Mouse (Mus musculus) G1E (cell line): ENCODE measurements around the gene Hist2h2aa2. TPM values are rescaled to one million over a fixed set of nuclear protein-coding genes. Genes with fewer than 3 reads are reported as not detected.
"Not testable (repeated sequence)": the region's sequence is repeated elsewhere in the genome, so short reads cannot be mapped to it uniquely, and the experiment has no call there.

Experiments used
- ATAC-seq: 2 replicates; pipeline ENCODE4 v1.8.0; 2016; ENCODE audit warnings: mild to moderate bottlenecking; ENCODE audit not compliant: insufficient number of reproducible peaks, poor library complexity, low FRiP score, severe bottlenecking; ENCODE audit errors: extremely low read depth
- DNase-seq: peaks from one replicate; pipeline ENCODE4 v3.0.0; 2012; ENCODE audit warnings: low spot score
- H3K27me3 ChIP-seq: 2 replicates; pipeline ENCODE4 v1.6.1; 2012; ENCODE audit warnings: mild to moderate bottlenecking, low read length, inconsistent platforms; ENCODE audit not compliant: insufficient read depth
- H3K36me3 ChIP-seq: replicated peaks from 2 replicates; pipeline ENCODE3; 2012; ENCODE audit warnings: mild to moderate bottlenecking, inconsistent platforms
- H3K4me1 ChIP-seq: 2 replicates; pipeline ENCODE4 v1.6.1; 2012; ENCODE audit warnings: low read depth, low read length, inconsistent platforms, mixed read lengths; ENCODE audit not compliant: insufficient read depth
- H3K4me3 ChIP-seq: 2 replicates; pipeline ENCODE4 v1.5.1; 2012; ENCODE audit warnings: low read depth, mild to moderate bottlenecking, inconsistent platforms, low read length, moderate library complexity, mixed read lengths
- H3K9me3 ChIP-seq: replicated peaks from 2 replicates; pipeline ENCODE4 v1.6.1; 2012; ENCODE audit warnings: inconsistent platforms
- CTCF ChIP-seq: IDR thresholded peaks from 2 replicates; pipeline ENCODE4 v1.5.1; 2012; ENCODE audit warnings: low read depth, low read length, inconsistent platforms, mixed read lengths
- GATA1 ChIP-seq: IDR thresholded peaks from 2 replicates; pipeline ENCODE4 v1.6.1; 2012; ENCODE audit warnings: borderline replicate concordance, low read length, inconsistent platforms, mixed read lengths
- GATA2 ChIP-seq: IDR thresholded peaks from 2 replicates; pipeline ENCODE4 v1.6.1; 2012; ENCODE audit warnings: low read depth, low read length, inconsistent platforms, borderline replicate concordance
- POLR2AphosphoS5 ChIP-seq: IDR thresholded peaks from 2 replicates; pipeline ENCODE4 v1.6.1; 2012; ENCODE audit warnings: low read depth, low read length, inconsistent platforms; ENCODE audit not compliant: insufficient replicate concordance
- TAL1 ChIP-seq: conservative IDR thresholded peaks from 2 replicates; pipeline ENCODE4 v1.6.1; 2012; ENCODE audit warnings: low read depth, low read length, inconsistent platforms, mixed read lengths
- polyA plus RNA-seq: library from polyadenylated mRNA; stranded (reverse); fragments of >175 nt; gene quantifications from 2 replicates; pipeline ENCODE4 v1.2.3, GENCODE M21; 2012
- total RNA-seq, 2 experiments: library from RNA; stranded (forward) in 1 of 2; stranded (reverse) in 1 of 2; fragments of 200-1000 nt in 1 of 2; fragments of >200 nt in 1 of 2; fragmentation: Nextera tagmentation in 1 of 2; gene quantifications; 2 replicates each; pipeline ENCODE4 v1.2.3; 2014 to 2017

Gene Hist2h2aa2
- total and polyA plus RNA-seq, 3 experiments: 39.6 to 2,156 (median 1,341) TPM

DNA sequence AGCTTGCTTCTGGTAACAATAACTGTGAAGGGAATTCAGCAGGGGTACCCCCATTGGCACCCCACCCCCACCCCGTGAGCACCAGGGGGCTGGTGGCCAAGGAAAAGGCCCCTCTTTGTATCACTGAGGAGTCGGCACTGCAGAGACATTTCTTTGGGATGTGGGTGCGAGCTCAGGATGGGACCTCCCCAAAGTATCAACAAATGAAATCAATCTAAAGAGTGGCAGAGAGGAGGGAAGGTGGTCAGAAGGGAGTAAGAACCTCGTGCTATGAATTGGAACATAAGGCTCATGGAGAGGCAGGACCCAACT is 8.9 kb upstream of the Hist2h2aa2 start:
- DNase-seq: no peak
- TF ChIP-seq GATA1 (no peak), CTCF (no peak), POLR2AphosphoS5 (no peak), GATA2 (no peak), TAL1 (no peak)
- H3K4me3 ChIP-seq: no peak overlapping the region

DNA sequence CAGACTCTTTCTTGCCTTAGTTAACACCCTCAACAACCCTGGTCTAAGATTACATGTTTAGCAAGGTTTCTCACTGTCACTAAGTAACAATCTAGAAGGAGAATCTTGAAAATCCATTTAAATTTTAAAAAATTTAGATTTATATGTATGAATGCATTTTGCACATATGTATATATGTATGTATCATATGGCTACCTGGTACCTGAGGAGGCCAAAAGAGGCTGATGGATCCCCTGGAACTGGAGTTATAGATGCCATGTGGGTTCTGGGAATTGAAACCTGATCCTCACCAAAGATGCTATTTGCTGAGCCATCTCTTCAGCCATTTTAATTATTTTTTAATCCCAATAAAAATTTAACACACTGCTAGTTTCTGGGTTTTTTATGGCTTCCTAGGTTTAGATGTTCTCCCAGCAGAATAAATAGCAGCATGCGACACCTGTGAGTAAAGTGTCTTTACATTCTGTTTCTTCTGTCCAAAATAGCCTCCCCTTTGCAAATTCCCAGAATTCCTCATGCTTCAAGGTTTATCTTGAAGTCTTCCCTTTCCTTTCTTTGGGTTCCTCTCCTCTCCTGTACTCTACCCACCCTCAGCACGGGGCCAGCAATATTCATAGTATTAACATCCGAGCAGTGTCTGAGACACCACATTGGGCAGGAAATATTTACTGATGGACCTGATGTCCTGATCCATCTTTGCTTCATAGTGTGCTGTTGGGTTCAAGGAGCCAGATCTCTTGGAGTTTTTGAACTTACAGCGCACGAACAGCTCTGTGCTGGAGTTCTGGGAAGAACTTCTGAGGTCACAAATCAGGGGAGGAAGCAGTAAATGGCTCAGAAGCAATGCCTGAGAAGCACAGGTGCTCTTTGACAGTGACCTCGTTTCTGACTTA is 8.3 kb upstream of the Hist2h2aa2 start:
- ATAC-seq: no peak
- TF ChIP-seq CTCF (no peak), POLR2AphosphoS5 (peak; percentile 74; the same call in 1 of the 2 replicates)
- DNase-seq: no peak
- no peaks in the 10 kb centered on the region for H3K36me3 ChIP-seq
- peaks cover 42% of the 10 kb centered on the region for H3K4me1 ChIP-seq
- H3K27me3 ChIP-seq: no peaks in the 10 kb centered on the region
- no peaks in the 10 kb centered on the region for H3K9me3 ChIP-seq
- H3K4me3 ChIP-seq: no peak overlapping the region

More for the DNA sequence above, 8.9 kb upstream of the Hist2h2aa2 start:
- H3K27me3 ChIP-seq: no peaks in the 10 kb centered on the region
- H3K36me3 ChIP-seq: no peaks in the 10 kb centered on the region
- H3K4me1 ChIP-seq: peaks cover 41% of the 10 kb centered on the region
- ATAC-seq: no peak
- H3K9me3 ChIP-seq: no peaks in the 10 kb centered on the region

DNA sequence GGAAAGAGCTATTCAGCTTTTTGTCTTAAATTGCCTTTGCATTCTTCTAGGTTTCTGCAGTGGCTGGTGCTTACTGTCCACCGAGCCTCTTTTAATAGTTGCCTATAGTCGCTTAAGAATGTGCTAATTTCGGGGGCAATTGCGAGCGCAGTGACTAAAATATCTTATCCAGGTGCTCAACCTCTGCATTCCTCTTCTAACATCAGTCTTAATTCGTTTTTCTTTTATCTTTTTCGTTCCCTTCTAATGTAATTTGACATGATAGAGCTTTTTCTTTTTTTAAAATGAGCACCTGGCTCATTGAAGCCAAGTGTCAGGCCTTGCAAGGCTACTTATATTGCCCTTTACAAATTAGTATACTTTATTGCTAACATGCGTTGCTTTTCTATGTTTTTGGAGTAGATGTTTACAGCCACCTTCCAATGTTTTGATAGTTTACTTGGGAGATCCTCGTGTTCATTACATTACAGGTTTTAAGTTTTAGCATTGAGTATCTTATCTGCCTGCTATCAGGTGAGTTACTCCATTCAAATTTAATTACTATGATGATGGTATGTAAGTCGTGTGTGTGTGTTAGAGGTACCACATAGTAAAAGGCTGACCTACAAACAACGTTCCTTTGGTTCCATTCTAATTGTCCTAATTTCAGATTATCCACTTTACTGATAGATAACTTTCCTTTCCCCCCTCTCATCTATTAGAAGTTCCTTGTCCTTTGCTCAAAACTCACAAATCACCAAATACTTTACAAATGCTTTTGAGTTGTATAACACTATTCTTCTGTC is 7.5 kb upstream of the Hist2h2aa2 start:
- Histone ChIP-seq H3K36me3 (no peaks in the 10 kb centered on the region), H3K4me1 (peaks cover 42% of the 10 kb centered on the region), H3K4me3 (peak overlapping the region; percentile 56), H3K9me3 (no peaks in the 10 kb centered on the region), H3K27me3 (no peaks in the 10 kb centered on the region)
- DNase-seq: no peak
- ATAC-seq: no peak
- TF ChIP-seq POLR2AphosphoS5 (peak; percentile 81; the same call in 1 of the 2 replicates), TAL1 (no peak), CTCF (no peak)

DNA sequence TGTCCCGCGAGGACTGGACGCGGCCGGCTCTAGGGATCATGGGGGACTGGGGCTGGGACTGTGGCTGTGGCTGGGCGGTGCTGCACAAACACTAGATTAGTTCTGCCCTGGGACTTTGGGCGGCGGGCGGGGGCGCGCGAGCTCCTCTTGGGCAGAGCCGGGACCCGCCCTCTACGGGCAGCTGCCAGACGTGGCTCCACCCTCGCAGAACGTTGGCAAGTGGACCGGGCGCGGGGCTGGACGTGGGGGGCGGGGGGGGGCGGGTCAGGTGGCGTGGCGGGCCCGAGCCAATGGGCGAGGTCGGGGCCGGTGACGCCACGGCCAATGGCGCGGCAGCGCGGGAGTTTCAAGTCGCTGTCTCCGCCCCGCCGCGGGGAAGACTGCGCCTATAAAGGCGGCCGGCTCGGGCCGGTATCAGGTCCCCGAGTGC is 6.4 kb upstream of the Hist2h2aa2 start, which contains the start of gene Hist2h3c1:
Gene Hist2h3c1 (plus strand): TSS at position 259 of the 430 bp plus-strand sequence.
- H3K27me3 ChIP-seq, DNase-seq, H3K9me3 ChIP-seq, H3K36me3 ChIP-seq: not testable (repeated sequence)
- H3K4me1 ChIP-seq: peaks cover 45% of the 10 kb centered on the region
- ATAC-seq: peak; percentile 77
- peak within 1 kb of the TSS; percentile 56 for H3K4me3 ChIP-seq

DNA sequence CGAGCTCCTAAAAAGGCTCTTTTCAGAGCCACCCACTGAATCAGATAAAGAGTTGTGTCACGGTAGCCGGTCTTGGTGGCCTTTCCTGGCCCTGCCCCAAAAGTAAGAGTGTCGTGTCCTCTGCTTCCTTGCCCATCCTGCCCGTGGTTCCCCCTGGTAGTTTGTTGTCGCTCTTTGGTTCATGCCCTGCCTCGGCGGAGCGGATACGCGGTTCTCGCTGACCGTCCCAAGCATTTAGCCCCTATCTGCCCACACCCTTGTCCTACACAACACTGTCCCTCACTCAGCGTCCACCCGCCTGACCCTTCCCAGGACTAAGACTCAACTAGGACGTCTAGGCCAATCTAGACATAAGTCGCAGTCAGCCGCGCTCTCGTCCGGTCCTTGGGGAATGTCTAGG is 5.9 kb upstream of the Hist2h2aa2 start:
- not testable (repeated sequence) for H3K27me3 ChIP-seq, ATAC-seq, H3K36me3 ChIP-seq, H3K9me3 ChIP-seq, H3K4me3 ChIP-seq, DNase-seq
- peaks cover 43% of the 10 kb centered on the region for H3K4me1 ChIP-seq

DNA sequence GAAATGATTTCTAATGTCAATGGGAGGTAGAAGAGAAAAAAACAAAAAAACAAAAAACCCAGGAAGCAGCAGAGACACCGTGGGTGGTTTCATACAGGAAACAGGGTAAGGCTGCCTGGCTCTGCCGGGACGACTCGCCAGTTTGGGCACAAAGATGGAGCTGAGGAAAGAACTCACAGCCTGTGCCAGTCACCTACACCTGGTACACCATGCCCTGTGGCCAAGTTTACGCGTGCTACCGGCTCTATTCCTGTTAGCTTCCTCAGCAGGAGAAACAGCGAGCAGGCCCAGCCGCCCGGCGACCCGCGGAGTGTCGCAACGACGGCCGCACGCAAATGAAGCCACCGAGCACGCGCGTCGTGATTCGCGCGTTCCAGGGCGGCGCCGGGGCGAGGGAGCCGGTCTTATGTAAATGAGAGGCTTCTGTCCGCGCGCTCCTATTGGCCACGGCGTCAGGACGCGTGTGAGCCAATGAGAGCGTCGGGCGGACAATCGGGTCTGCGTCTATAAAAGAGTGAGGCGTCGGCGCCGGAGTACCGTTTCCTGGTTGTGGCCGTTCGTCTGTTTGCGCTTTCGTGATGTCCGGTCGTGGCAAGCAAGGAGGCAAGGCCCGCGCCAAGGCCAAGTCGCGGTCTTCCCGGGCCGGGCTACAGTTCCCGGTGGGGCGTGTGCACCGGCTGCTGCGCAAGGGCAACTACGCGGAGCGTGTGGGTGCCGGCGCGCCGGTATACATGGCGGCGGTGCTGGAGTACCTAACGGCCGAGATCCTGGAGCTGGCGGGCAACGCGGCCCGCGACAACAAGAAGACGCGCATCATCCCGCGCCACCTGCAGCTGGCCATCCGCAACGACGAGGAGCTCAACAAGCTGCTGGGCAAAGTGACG is 5.2 kb upstream of the Hist2h2aa2 start, which contains the start of gene Hist2h2aa1:
Gene Hist2h2aa1 (plus strand): TSS at position 495 of the 884 bp plus-strand sequence.
- H3K4me3 ChIP-seq: peak within 1 kb of the TSS; percentile 70
- DNase-seq, H3K27me3 ChIP-seq, H3K9me3 ChIP-seq, H3K36me3 ChIP-seq: not testable (repeated sequence)
- H3K4me1 ChIP-seq: peaks cover 35% of the 10 kb centered on the region
- ATAC-seq: peak; percentile 66
